Mouse (Mus musculus): ENCODE measurements around the gene Lonp2.

DNA sequence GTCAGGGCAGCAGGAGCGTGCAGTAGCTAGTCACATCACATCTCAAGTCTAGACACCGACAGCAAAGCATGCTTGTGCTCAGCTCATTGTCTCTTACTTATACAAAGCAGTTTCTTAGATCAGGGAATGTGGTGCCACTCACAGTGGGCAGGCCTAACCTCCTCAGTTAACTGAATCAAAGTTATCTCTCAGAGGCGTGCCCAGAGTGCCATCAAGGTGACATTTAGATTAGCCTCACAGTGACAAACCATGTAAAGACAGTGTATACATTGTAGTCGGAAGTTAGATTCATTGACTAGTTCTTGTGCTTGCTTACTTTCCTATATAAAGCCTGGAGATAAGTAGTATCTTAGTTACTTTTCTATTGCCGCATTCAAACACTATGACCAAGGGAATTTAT, 6.4 kb downstream of the Lonp2 start:
- TF ChIP-seq POLR2A (IDR thresholded peaks at IDR 0.05; ENCODE audit: borderline replicate concordance, low read depth, low read length) (no peak), CTCF (IDR thresholded peaks at IDR 0.05; ENCODE audit: low read depth, low read length) (no peak)

Measured in bone marrow macrophage, adult 2 months (primary cell).